Mouse (Mus musculus): ENCODE results near the gene Commd1. TPM values are rescaled to one million over a fixed set of nuclear protein-coding genes. Genes with fewer than 3 reads are reported as not detected.

Commd1 gene
- total RNA-seq, 4 experiments from 2014 or later = 32.2 to 47.5 (median 36.8) TPM

Other genes starting within 250 kb of the Commd1 start
- gene B3gnt2, start 121.4 kb downstream of the Commd1 start, total RNA-seq (2022) = 10 to 100 TPM in 3 of 4 experiments, 1 to 10 TPM in 1; 6.2 to 24.7 (median 14.2) TPM
- gene Zrsr1, start 10.4 kb downstream of the Commd1 start, total RNA-seq (2022) = 10 to 100 TPM; 63.0 to 78.1 (median 72.0) TPM
- gene Gm28048, start 292 bp downstream of the Commd1 start, total RNA-seq (2022) = 10 to 100 TPM; 11.1 to 24.0 (median 16.0) TPM
- gene Cct4, start 8.1 kb upstream of the Commd1 start, total RNA-seq (2022) = 100 to 1,000 TPM in 1 of 4 experiments, 10 to 100 TPM in 3; 89.2 to 103 (median 95.6) TPM
- gene Fam161a, start 25.1 kb upstream of the Commd1 start, total RNA-seq (2022) = 1 to 10 TPM; 3.9 to 6.6 (median 5.2) TPM

All from left cerebral cortex, adult 8-10 months (tissue).